Mouse (Mus musculus): ENCODE results near the gene Phc3. TPM values are rescaled to one million over a fixed set of nuclear protein-coding genes. Genes with fewer than 3 reads are reported as not detected.
A peak's percentile ranks its signal among the peaks of the same experiment; 100 is the strongest.

The Phc3 gene
- polyA plus RNA-seq, 1 experiment from 2014 or later = 13.7 TPM

DNA sequence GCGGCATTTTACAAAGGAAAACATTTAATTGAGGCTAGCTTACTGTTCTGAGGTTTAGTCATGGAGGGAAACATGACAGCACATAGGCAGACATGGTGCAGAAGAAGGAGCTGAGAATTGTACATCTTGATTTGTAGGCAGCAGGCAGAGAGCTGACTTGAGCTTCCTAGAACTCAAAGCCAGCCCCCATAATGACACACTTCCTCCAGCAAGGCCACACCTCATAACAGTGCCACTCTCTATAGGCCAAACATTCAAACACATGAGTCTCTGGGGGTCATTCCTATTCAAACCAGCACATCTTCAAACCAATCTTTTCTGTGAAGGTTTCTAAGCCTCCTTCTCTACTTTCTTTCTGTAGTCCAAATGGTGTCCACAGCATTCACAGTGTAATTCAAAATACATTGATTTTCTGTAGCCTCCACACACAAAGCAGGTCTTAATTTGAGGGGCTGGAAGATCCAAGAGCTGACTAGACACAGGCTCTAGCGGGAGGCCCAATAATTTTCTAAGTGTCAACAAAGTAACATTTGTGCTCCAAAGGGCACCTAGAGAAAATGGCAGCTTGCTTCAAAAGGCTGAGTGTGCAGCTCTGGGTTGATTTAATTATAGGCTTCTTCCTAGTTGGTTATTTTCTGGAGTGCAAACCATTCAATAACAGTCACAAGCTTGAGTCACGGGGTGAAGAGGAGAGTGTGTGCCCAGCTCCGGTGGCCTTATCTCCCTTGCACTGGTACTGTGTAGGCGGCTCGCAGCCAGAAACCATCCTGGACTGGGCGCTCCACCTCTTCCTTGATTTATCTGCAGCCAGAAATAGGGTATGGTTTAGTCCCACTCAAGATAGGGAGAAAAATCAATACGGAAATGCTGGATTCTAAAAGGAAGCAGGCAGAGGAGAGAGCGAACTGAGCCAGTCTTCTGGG is 18.4 kb upstream of the Phc3 start:
- no peak overlapping the region for H3K4me2 ChIP-seq (replicated peaks; ENCODE audit: low read depth, low read length)
- no peak for ATAC-seq (ENCODE audit: insufficient number of reproducible peaks, insufficient read depth, low FRiP score, low read depth)
- 84% methylated on average over 9 of the region's 9 CpGs for WGBS

DNA sequence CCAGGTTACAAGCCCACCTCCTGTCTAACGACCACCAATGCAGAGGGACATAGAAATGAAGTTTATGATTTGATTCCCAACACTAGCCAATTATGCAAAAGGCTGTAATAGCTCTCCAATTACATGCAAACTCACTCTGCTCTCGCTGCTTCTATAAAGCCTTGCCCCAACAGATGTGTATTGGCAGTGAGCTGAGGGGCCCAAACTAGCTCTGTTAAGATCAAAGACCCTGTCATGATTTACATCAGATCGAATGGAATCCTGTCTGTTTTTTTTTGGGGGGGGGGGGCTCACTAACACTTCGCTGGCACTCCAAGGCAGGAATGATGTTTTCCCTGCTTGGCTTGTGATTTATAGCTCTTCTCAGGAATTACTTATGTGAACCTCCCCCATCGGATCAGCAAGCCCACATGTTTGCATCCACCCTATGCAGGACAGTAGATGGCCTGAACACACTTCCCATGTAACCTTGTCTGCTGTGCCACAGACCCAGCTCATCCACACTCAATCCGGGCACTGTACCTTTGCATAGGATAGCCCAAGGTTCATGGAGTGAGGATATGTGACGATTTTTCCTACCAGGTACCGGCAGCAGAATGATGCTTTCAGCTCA is 13.8 kb upstream of the Phc3 start:
- H3K9me3 ChIP-seq (ENCODE audit: control insufficient read depth, low read depth, low read length) = no peaks in the 10 kb centered on the region
- no peak overlapping the region for H3K4me2 ChIP-seq (replicated peaks; ENCODE audit: low read depth, low read length)
- ATAC-seq (ENCODE audit: insufficient number of reproducible peaks, insufficient read depth, low FRiP score, low read depth) = no peak
- WGBS = 42% methylated on average over 8 of the region's 8 CpGs
- H3K27me3 ChIP-seq (ENCODE audit: control insufficient read depth, insufficient read depth, low read length) = no peaks in the 10 kb centered on the region
- no peak overlapping the region for H3K4me3 ChIP-seq (ENCODE audit: low read depth, low read length)
- H3K27ac ChIP-seq (ENCODE audit: low read length) = no peak overlapping the region
- H3K36me3 ChIP-seq (ENCODE audit: control insufficient read depth, insufficient read depth, low read length) = no peaks in the 10 kb centered on the region
- H3K9ac ChIP-seq (replicated peaks; ENCODE audit: low read depth, low read length) = no peak overlapping the region
- no peaks in the 10 kb centered on the region for H3K4me1 ChIP-seq (ENCODE audit: control insufficient read depth, insufficient read depth, low read length)

More for the DNA sequence above, 18.4 kb upstream of the Phc3 start:
- no peaks in the 10 kb centered on the region for H3K9me3 ChIP-seq (ENCODE audit: control insufficient read depth, low read depth, low read length)
- H3K9ac ChIP-seq (replicated peaks; ENCODE audit: low read depth, low read length) = no peak overlapping the region
- H3K36me3 ChIP-seq (ENCODE audit: control insufficient read depth, insufficient read depth, low read length) = no peaks in the 10 kb centered on the region
- H3K27me3 ChIP-seq (ENCODE audit: control insufficient read depth, insufficient read depth, low read length) = no peaks in the 10 kb centered on the region
- H3K4me1 ChIP-seq (ENCODE audit: control insufficient read depth, insufficient read depth, low read length) = no peaks in the 10 kb centered on the region
- no peak overlapping the region for H3K4me3 ChIP-seq (ENCODE audit: low read depth, low read length)
- H3K27ac ChIP-seq (ENCODE audit: low read length) = no peak overlapping the region

DNA sequence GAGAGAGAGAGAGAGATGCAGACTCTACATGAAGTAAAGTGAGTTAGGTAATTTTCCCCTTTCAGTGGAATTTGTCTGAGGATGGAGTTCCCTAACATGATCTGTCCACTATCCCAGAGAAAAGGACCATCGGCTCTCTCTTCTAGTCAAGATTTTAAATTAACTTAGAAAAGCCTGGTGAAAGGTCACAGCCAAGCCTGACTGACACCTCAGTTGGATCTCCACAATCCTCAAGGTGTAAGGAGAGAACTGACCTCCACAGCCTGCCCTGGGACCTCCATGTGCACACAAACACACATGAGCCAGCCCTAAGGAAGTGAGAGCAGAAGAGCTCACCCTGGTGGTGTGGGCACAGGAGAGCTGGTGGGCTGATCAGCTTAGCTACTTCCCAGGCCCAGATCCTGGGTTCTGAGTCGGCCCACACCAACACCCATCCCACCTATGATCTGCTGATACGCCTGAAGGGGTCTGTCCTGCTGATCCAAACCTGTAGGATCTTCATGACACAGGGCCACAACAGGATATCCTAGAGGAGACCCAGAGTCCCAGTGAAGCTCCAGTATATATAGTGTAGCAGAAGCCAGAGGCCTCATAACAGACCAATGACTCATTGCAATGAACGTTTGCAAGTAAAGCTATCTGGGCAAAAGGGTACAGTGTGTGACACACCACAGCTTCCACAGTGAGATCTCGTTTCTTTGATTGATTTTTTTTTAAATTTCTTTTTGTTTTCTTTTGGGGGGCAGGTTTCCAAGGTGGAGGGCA is 12.6 kb upstream of the Phc3 start:
- Histone ChIP-seq H3K9me3 (ENCODE audit: control insufficient read depth, low read depth, low read length) (no peaks in the 10 kb centered on the region), H3K4me1 (ENCODE audit: control insufficient read depth, insufficient read depth, low read length) (no peaks in the 10 kb centered on the region), H3K27ac (ENCODE audit: low read length) (no peak overlapping the region), H3K4me2 (replicated peaks; ENCODE audit: low read depth, low read length) (no peak overlapping the region), H3K27me3 (ENCODE audit: control insufficient read depth, insufficient read depth, low read length) (no peaks in the 10 kb centered on the region), H3K36me3 (ENCODE audit: control insufficient read depth, insufficient read depth, low read length) (no peaks in the 10 kb centered on the region), H3K4me3 (ENCODE audit: low read depth, low read length) (no peak overlapping the region), H3K9ac (replicated peaks; ENCODE audit: low read depth, low read length) (no peak overlapping the region)
- WGBS = 59% methylated on average over 5 of the region's 5 CpGs
- 0 out of 2 replicates have a peak, but pooled peaks have one; percentile 33 for ATAC-seq (ENCODE audit: insufficient number of reproducible peaks, insufficient read depth, low FRiP score, low read depth)

DNA sequence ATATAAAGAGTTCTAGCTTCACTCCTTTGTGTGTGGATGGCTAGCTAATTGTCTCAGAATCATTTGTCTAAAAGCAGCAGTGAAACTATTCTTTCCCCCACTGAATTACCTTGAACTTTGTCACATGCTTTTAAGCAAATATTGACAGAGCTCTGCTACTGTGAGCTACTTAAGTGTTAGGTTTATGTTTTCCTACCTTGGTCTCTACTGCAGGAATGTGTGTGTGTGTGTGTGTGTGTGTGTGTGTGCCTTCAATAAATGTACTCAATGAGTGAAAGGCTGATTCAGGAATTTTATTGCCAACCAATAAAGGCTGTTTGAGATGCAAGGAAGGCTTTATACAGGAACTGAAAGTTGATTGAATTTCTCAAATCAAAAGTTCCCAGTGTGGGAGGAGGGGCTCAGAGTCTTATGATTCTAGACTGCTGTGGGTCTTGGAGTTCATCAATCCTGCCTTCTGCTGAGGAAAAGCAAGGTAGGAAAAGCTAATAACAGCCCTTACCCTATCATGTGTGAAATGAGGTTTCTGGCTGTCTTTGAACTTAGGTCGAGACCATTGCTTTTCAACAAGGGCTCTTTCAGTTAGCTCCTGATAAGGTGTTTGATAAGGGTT is 7.9 kb upstream of the Phc3 start:
- WGBS = 66% methylated on average over 1 of the region's 1 CpGs
- no peak overlapping the region for H3K9ac ChIP-seq (replicated peaks; ENCODE audit: low read depth, low read length)
- H3K27me3 ChIP-seq (ENCODE audit: control insufficient read depth, insufficient read depth, low read length) = no peaks in the 10 kb centered on the region
- ATAC-seq (ENCODE audit: insufficient number of reproducible peaks, insufficient read depth, low FRiP score, low read depth) = peak; percentile 60
- H3K9me3 ChIP-seq (ENCODE audit: control insufficient read depth, low read depth, low read length) = no peaks in the 10 kb centered on the region
- H3K36me3 ChIP-seq (ENCODE audit: control insufficient read depth, insufficient read depth, low read length) = no peaks in the 10 kb centered on the region
- no peaks in the 10 kb centered on the region for H3K4me1 ChIP-seq (ENCODE audit: control insufficient read depth, insufficient read depth, low read length)
- H3K4me3 ChIP-seq (ENCODE audit: low read depth, low read length) = no peak overlapping the region
- H3K4me2 ChIP-seq (replicated peaks; ENCODE audit: low read depth, low read length) = no peak overlapping the region
- H3K27ac ChIP-seq (ENCODE audit: low read length) = peak overlapping the region; percentile 11; the same call in 1 of the 2 replicates

DNA sequence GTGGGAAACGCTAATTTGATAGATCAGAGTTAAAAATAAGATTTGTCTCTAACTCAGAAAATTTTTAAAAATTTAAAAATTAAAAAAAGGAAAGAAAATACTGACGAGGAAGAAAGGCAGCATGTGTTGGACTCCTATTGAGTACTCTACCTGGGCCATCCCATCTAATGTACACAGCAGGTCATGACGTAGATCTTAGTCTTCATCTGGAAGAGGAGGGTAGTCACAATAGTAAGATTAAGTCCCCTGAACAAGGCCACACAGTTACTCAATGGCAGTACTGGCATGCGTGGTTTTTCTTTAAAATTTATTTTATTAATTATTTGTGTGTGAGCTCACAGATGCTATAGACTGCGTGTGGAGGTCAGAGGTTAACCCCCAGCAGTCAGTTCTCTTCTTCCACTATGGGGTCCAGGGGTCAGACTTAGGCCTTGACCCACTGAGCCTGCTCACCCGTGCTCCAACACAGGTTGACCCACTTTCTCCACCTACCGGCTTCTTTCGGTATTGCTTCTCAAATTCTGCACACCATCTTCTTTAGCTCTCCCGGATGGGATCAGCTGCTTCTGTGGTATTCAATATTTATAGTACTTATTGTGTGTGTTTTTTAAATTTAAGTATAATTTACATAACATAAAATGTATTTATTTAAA is 6.0 kb upstream of the Phc3 start:
- Histone ChIP-seq H3K4me1 (ENCODE audit: control insufficient read depth, insufficient read depth, low read length) (no peaks in the 10 kb centered on the region), H3K27me3 (ENCODE audit: control insufficient read depth, insufficient read depth, low read length) (no peaks in the 10 kb centered on the region), H3K27ac (ENCODE audit: low read length) (no peak overlapping the region), H3K9me3 (ENCODE audit: control insufficient read depth, low read depth, low read length) (no peaks in the 10 kb centered on the region), H3K36me3 (ENCODE audit: control insufficient read depth, insufficient read depth, low read length) (no peaks in the 10 kb centered on the region), H3K4me2 (replicated peaks; ENCODE audit: low read depth, low read length) (no peak overlapping the region), H3K4me3 (ENCODE audit: low read depth, low read length) (no peak overlapping the region), H3K9ac (replicated peaks; ENCODE audit: low read depth, low read length) (no peak overlapping the region)
- WGBS = 47% methylated on average over 9 of the region's 9 CpGs
- 0 out of 2 replicates have a peak, but pooled peaks have one; percentile 51 for ATAC-seq (ENCODE audit: insufficient number of reproducible peaks, insufficient read depth, low FRiP score, low read depth)

DNA sequence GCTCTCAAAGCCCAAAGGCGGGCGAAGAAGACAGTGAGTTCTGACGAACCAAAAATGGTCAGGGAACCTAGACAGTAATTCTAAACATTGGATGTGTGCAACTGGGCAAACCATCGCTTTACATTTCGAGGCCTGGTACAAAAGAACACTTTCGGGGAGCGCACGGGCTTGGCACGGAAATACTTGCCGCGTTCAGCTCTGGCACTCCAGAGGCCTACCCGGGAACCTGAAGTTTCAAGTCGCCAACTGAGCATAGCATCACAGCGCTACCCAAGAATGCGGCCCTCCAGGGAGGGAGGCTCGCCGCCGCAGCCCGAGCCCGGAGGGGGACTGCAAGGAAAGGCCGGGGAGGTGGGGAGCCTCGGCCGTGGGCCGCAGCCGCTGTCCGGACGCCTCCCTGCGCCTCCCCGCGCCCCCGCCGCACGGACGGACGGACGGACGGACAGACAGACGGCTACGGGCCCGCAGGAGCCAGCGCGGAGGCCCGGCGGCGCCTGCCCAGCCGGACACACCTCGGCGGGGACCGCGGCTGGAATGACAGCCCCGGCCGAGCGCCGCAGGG is 603 bp downstream of the Phc3 start:
- H3K4me2 ChIP-seq (replicated peaks; ENCODE audit: low read depth, low read length) = peak overlapping the region; percentile 68
- H3K4me3 ChIP-seq (ENCODE audit: low read depth, low read length) = peak overlapping the region; percentile 97
- H3K9ac ChIP-seq (replicated peaks; ENCODE audit: low read depth, low read length) = peak overlapping the region; percentile 94
- no peaks in the 10 kb centered on the region for H3K9me3 ChIP-seq (ENCODE audit: control insufficient read depth, low read depth, low read length)
- peak; percentile 66 for ATAC-seq (ENCODE audit: insufficient number of reproducible peaks, insufficient read depth, low FRiP score, low read depth)
- H3K27me3 ChIP-seq (ENCODE audit: control insufficient read depth, insufficient read depth, low read length) = no peaks in the 10 kb centered on the region
- peaks cover 21% of the 10 kb centered on the region for H3K36me3 ChIP-seq (ENCODE audit: control insufficient read depth, insufficient read depth, low read length)
- H3K4me1 ChIP-seq (ENCODE audit: control insufficient read depth, insufficient read depth, low read length) = peaks cover 12% of the 10 kb centered on the region
- H3K27ac ChIP-seq (ENCODE audit: low read length) = peak overlapping the region; percentile 84
- 1% methylated on average over 43 of the region's 54 CpGs for WGBS

DNA sequence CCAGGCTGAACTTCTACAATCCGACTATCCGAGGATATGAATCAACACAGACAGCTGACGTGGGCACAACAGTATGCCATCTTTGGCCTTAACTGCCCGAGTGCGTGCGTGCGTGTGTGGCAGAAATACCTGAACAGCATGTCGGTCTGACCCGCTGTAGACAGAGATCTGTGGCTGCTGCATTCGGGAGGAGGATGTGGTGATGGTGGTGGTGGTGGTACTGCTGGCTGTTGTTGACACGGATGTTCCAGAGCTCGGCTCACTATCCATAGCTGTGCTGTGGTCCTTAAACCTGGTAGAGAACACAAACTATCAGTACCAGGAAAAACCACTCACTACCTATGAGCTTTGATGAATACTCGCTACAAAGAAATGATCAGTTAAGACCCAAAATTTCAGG is 3.6 kb downstream of the Phc3 start:
- peaks cover 12% of the 10 kb centered on the region for H3K4me1 ChIP-seq (ENCODE audit: control insufficient read depth, insufficient read depth, low read length)
- H3K4me3 ChIP-seq (ENCODE audit: low read depth, low read length) = no peak overlapping the region
- no peaks in the 10 kb centered on the region for H3K27me3 ChIP-seq (ENCODE audit: control insufficient read depth, insufficient read depth, low read length)
- H3K27ac ChIP-seq (ENCODE audit: low read length) = no peak overlapping the region
- peaks cover 44% of the 10 kb centered on the region for H3K36me3 ChIP-seq (ENCODE audit: control insufficient read depth, insufficient read depth, low read length)
- WGBS = 92% methylated on average over 13 of the region's 13 CpGs
- H3K4me2 ChIP-seq (replicated peaks; ENCODE audit: low read depth, low read length) = no peak overlapping the region
- no peaks in the 10 kb centered on the region for H3K9me3 ChIP-seq (ENCODE audit: control insufficient read depth, low read depth, low read length)
- ATAC-seq (ENCODE audit: insufficient number of reproducible peaks, insufficient read depth, low FRiP score, low read depth) = no peak
- H3K9ac ChIP-seq (replicated peaks; ENCODE audit: low read depth, low read length) = no peak overlapping the region

All from stomach, embryonic 14.5 days (tissue).